Mouse (Mus musculus) cerebellum, adult 11-12 months (tissue): ENCODE measurements at regions not wholly inside any gene's neighbourhood (a gene's known extent, or its start where the extent isn't known, plus 50 kb on each side); places are given as distances from the start of the nearest gene placed in this dataset.
A peak's percentile ranks its signal among the peaks of the same experiment; 100 is the strongest.
"Not testable (repeated sequence)": the region's sequence is repeated elsewhere in the genome, so short reads cannot be mapped to it uniquely, and the experiment has no call there.

Source experiments
- DNase-seq: peaks from one replicate; pipeline ENCODE4 v3.0.0; 2022

- DNase-seq: no peak
Observed at GRCm38 (mm10) chr2:160507816-160508564, 137.7 kb upstream of the Top1 start.

GRCm38 (mm10) chr2:160510159-160510558, 135.5 kb upstream of the Top1 start:
- no peak for DNase-seq

- no peak for DNase-seq
Observed at GRCm38 (mm10) chr2:160510635-160511421, 134.9 kb upstream of the Top1 start.

- DNase-seq: no peak
Observed at GRCm38 (mm10) chr2:160515621-160516020, 130.1 kb upstream of the Top1 start.

GRCm38 (mm10) chr2:160516526-160516925, 129.2 kb upstream of the Top1 start:
- no peak for DNase-seq

GRCm38 (mm10) chr2:160525301-160526205, 120.1 kb upstream of the Top1 start:
- no peak for DNase-seq

- no peak for DNase-seq
Observed at GRCm38 (mm10) chr2:160526377-160527125, 119.1 kb upstream of the Top1 start.

- DNase-seq: no peak
Observed at GRCm38 (mm10) chr2:160529306-160529705, 116.4 kb upstream of the Top1 start.

- no peak for DNase-seq
Observed at GRCm38 (mm10) chr2:160530377-160530776, 115.3 kb upstream of the Top1 start.

GRCm38 (mm10) chr2:160537319-160537719, 108.4 kb upstream of the Top1 start:
- DNase-seq: no peak

- no peak for DNase-seq
Observed at GRCm38 (mm10) chr2:160545527-160545926, 100.2 kb upstream of the Top1 start.

- no peak for DNase-seq
Observed at GRCm38 (mm10) chr2:160552121-160552669, 93.5 kb upstream of the Top1 start.

- DNase-seq: no peak
Observed at GRCm38 (mm10) chr2:160561711-160562110, 84.0 kb upstream of the Top1 start.

- no peak for DNase-seq
Observed at GRCm38 (mm10) chr2:160567813-160568212, 77.9 kb upstream of the Top1 start.

- DNase-seq: no peak
Observed at GRCm38 (mm10) chr2:160569496-160569895, 76.2 kb upstream of the Top1 start.

GRCm38 (mm10) chr2:160578384-160579320, 67.0 kb upstream of the Top1 start:
- peak; percentile 35 for DNase-seq

- DNase-seq: no peak
Observed at GRCm38 (mm10) chr2:160580250-160580649, 65.4 kb upstream of the Top1 start.

- DNase-seq: no peak
Observed at GRCm38 (mm10) chr2:160581029-160581428, 64.7 kb upstream of the Top1 start.

GRCm38 (mm10) chr2:160583034-160583433, 62.7 kb upstream of the Top1 start:
- DNase-seq: not testable (repeated sequence)

- no peak for DNase-seq
Observed at GRCm38 (mm10) chr2:160583506-160583905, 62.2 kb upstream of the Top1 start.

GRCm38 (mm10) chr2:160584568-160584967, 61.1 kb upstream of the Top1 start:
- DNase-seq: no peak
